Mouse (Mus musculus) megakaryocyte, embryonic 14.5 days (primary cell): Measurements from ENCODE around the gene Ptgr1.

Experiments
- FLI1 ChIP-seq: IDR thresholded peaks from 2 replicates; pipeline ENCODE4 v1.6.1; 2012; ENCODE audit warnings: low read length, inconsistent platforms, mixed read lengths
- GATA1 ChIP-seq: IDR thresholded peaks from 3 replicates; pipeline ENCODE4 v1.6.1; 2012; ENCODE audit warnings: mixed read lengths, low read length, inconsistent platforms, borderline replicate concordance

- TF ChIP-seq GATA1 (no peak), FLI1 (no peak)
Observed at GRCm38 (mm10) chr4:58943420-58944205, 43.3 kb downstream of the Ptgr1 start, which contains the start of gene Zkscan16.
